Mouse (Mus musculus) lung, embryonic 16.5 days (tissue): ENCODE measurements around the gene Theg. TPM values are rescaled to one million over a fixed set of nuclear protein-coding genes. Genes with fewer than 3 reads are reported as not detected.

Experiments used
- ATAC-seq: fragments of 200-750 bp; cut with Nextera tagmentation; 2 replicates; pipeline ENCODE4 v1.8.0; 2017; ENCODE audit warnings: low read depth, mild to moderate bottlenecking, moderate library complexity
- H3K27ac ChIP-seq: fragments of 300-500 bp; sonication (generic); 2 replicates; pipeline ENCODE4 v1.5.1; 2014; ENCODE audit warnings: mild to moderate bottlenecking, control low read depth, low read length
- H3K27me3 ChIP-seq: fragments of 300-500 bp; sonication (generic); 2 replicates; pipeline ENCODE4 v1.6.1; 2014; ENCODE audit warnings: low read depth, low read length, mixed read lengths; ENCODE audit not compliant: control insufficient read depth, insufficient read depth
- H3K36me3 ChIP-seq: fragments of 300-500 bp; sonication (generic); 2 replicates; pipeline ENCODE4 v1.6.1; 2014; ENCODE audit warnings: low read length; ENCODE audit not compliant: control insufficient read depth, insufficient read depth
- H3K4me1 ChIP-seq: fragments of 300-500 bp; sonication (generic); replicated peaks from 2 replicates; pipeline ENCODE4 v1.6.1; 2014; ENCODE audit warnings: low read length, mixed read lengths; ENCODE audit not compliant: control insufficient read depth, insufficient read depth
- H3K4me2 ChIP-seq: fragments of 300-500 bp; sonication (generic); 2 replicates; pipeline ENCODE4 v1.6.1; 2014; ENCODE audit warnings: low read depth, low read length, control low read depth
- H3K4me3 ChIP-seq: fragments of 300-500 bp; sonication (generic); 2 replicates; pipeline ENCODE4 v1.5.1; 2014; ENCODE audit warnings: mild to moderate bottlenecking, low read length, control low read depth
- H3K9ac ChIP-seq: fragments of 300-500 bp; sonication (generic); 2 replicates; pipeline ENCODE4 v1.6.1; 2014; ENCODE audit warnings: low read length, control low read depth
- H3K9me3 ChIP-seq: fragments of 300-500 bp; sonication (generic); 2 replicates; pipeline ENCODE4 v1.6.1; 2016; ENCODE audit warnings: low read length; ENCODE audit not compliant: control insufficient read depth
- WGBS: fragments of 180-500 bp; shearing (Covaris S2); extraction: QIAGEN DNeasy Blood & Tissue Kit; methylation state at CpG from one replicate; pipeline ENCODE4 v1.1.7; 2014; 5-methylcytosine and 5-hydroxymethylcytosine counted together
- polyA plus RNA-seq: library from polyadenylated mRNA; unstranded; fragments of >200 nt; fragmentation: Nextera tagmentation; extraction: Ambion mirVana; gene quantifications from 2 replicates; pipeline ENCODE4 v1.2.1, GENCODE M21; 2015

Gene Theg
- polyA plus RNA-seq, 1 experiment from 2014 or later: not detected

DNA sequence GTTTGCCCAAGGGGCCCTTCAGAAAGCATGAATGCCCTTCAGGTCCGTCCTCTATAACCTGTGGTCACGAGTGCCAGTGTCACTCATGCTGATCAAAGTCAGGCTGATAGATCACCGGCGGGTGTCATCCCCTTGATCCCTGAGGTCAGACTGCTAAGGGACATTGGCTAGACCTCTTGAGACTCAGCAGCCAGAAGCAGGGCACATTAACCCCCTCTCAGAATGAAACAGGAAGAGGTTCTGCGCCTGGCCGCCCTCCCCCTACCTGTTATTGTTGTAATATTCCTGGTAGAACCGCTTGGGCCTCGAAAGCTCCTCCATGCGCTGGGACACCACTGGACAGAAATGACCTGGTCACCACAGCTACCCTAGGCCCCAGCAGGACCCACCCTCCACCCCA is 2.7 kb downstream of the Theg start:
- Histone ChIP-seq H3K27ac (no peak overlapping the region), H3K27me3 (no peaks in the 10 kb centered on the region), H3K4me2 (no peak overlapping the region), H3K4me1 (no peaks in the 10 kb centered on the region), H3K4me3 (no peak overlapping the region), H3K36me3 (no peaks in the 10 kb centered on the region), H3K9ac (no peak overlapping the region), H3K9me3 (no peaks in the 10 kb centered on the region)
- ATAC-seq: no peak
- 78% methylated on average over 9 of the region's 9 CpGs for WGBS

DNA sequence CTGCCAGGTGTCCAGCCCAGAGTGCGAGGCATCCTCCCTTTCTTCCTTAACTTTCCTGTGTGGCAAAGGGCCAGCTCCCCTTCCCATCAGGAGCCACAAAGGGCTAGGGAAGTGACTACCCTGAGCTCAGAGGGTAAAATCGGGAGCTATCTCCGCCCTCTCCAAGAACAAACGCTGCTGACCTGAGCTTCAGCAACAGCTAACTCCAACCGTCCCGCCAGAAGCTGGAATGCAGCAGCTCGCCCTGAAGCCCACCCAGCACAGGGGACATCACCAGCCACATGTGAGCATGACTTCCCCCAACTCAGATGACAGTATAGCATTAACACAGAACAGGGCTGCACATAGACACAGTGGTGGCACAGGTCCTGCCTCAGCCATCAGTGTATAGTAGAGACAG is 3.1 kb downstream of the Theg start:
- no peak overlapping the region for H3K9ac ChIP-seq
- no peaks in the 10 kb centered on the region for H3K4me1 ChIP-seq
- 42% methylated on average over 7 of the region's 7 CpGs for WGBS
- ATAC-seq: no peak
- H3K4me2 ChIP-seq: no peak overlapping the region
- H3K4me3 ChIP-seq: no peak overlapping the region
- H3K27me3 ChIP-seq: no peaks in the 10 kb centered on the region
- no peaks in the 10 kb centered on the region for H3K36me3 ChIP-seq
- H3K27ac ChIP-seq: no peak overlapping the region
- no peaks in the 10 kb centered on the region for H3K9me3 ChIP-seq

DNA sequence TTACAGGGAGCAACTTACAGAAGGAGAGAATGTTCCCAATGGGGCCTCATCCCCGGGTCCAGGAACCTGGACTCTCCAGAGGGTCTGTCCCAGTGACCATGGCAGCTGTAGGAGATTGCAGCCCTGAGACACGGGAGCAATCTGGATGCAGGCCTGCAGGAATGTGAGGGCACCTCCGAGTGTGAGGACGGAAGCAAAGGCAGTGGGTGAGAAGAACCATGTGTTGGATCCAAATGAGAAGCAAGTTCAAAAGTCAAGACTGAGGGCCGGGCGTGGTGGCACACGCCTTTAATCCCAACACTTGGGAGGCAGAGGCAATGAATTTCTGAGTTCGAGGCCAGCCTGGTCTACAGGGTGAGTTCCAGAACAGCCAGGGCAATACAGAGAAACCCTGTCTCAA is 5.6 kb downstream of the Theg start:
- H3K27me3 ChIP-seq: no peaks in the 10 kb centered on the region
- no peaks in the 10 kb centered on the region for H3K4me1 ChIP-seq
- H3K36me3 ChIP-seq: no peaks in the 10 kb centered on the region
- no peak overlapping the region for H3K4me3 ChIP-seq
- no peak overlapping the region for H3K4me2 ChIP-seq
- WGBS: 81% methylated on average over 8 of the region's 8 CpGs
- no peak overlapping the region for H3K9ac ChIP-seq
- no peaks in the 10 kb centered on the region for H3K9me3 ChIP-seq
- H3K27ac ChIP-seq: no peak overlapping the region
- no peak for ATAC-seq

DNA sequence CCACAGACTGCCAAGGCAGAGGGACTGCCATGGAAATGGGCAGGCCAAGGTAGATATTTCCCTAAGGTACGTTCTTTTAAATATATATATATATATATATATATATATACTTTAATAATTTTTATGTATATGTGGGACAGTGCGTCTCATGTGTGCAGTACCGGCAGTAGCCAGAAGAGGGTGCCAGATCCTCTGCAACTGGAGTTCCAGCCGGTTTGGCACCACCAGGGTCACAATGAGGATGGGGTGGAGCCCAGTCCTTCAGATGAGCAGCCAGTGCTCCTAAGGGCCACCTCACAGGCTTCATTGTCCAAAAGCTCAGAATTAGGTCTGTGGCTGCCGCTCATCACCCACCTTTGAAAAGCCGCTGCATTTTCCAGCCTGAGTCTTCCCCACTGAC is 6.3 kb downstream of the Theg start:
- Histone ChIP-seq H3K9me3 (no peaks in the 10 kb centered on the region), H3K36me3 (no peaks in the 10 kb centered on the region), H3K9ac (no peak overlapping the region), H3K4me1 (no peaks in the 10 kb centered on the region), H3K4me3 (no peak overlapping the region), H3K27me3 (no peaks in the 10 kb centered on the region), H3K4me2 (no peak overlapping the region), H3K27ac (no peak overlapping the region)
- WGBS: 45% methylated on average over 6 of the region's 6 CpGs
- ATAC-seq: no peak

DNA sequence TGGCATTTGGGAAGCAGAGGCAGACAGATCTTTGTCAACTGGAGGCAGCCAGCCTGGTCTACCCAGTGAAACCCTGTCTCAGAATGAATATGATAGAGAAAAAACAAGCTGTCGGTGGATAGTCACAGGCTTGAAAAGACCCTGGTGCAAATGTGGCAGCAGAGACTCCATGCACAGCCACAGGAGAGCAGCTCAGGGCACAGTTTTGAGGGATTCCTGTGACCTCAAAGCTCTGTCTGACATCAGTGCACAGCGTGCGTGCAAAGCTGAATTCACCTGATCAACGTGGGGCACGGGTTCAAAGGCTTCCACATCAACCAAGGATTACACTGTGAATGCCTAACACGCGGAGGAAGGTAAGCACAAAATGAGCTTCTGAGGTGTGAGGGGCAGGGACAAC is 6.8 kb downstream of the Theg start:
- no peaks in the 10 kb centered on the region for H3K36me3 ChIP-seq
- no peak overlapping the region for H3K4me2 ChIP-seq
- H3K4me1 ChIP-seq: no peaks in the 10 kb centered on the region

DNA sequence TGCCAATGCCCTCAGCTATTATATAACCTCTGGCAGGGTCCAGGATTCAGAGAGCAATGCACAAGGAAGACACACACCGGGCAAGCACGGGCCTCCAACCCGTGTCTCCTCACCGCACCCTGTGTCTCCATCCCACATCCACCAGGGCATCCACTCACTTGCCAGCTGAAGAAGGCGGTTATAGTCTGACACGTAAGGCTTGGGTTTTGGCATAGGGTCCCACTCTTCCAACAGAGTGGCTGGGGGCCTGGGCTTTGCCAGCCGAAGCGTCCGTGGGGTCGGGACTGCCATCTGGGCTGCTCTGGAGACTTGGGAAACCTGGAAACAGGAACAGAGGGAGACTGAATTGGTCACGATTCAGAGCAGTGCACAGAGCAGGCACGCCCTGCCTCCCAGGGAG is 7.3 kb downstream of the Theg start:
- H3K4me2 ChIP-seq: no peak overlapping the region
- no peaks in the 10 kb centered on the region for H3K27me3 ChIP-seq
- H3K4me1 ChIP-seq: no peaks in the 10 kb centered on the region
- no peaks in the 10 kb centered on the region for H3K9me3 ChIP-seq
- WGBS: 74% methylated on average over 12 of the region's 12 CpGs
- no peaks in the 10 kb centered on the region for H3K36me3 ChIP-seq
- H3K9ac ChIP-seq: no peak overlapping the region
- H3K27ac ChIP-seq: no peak overlapping the region
- no peak for ATAC-seq
- H3K4me3 ChIP-seq: no peak overlapping the region

More for the DNA sequence above, 6.8 kb downstream of the Theg start:
- Histone ChIP-seq H3K27me3 (no peaks in the 10 kb centered on the region), H3K9ac (no peak overlapping the region), H3K4me3 (no peak overlapping the region), H3K27ac (no peak overlapping the region), H3K9me3 (no peaks in the 10 kb centered on the region)
- 66% methylated on average over 7 of the region's 7 CpGs for WGBS
- ATAC-seq: no peak

DNA sequence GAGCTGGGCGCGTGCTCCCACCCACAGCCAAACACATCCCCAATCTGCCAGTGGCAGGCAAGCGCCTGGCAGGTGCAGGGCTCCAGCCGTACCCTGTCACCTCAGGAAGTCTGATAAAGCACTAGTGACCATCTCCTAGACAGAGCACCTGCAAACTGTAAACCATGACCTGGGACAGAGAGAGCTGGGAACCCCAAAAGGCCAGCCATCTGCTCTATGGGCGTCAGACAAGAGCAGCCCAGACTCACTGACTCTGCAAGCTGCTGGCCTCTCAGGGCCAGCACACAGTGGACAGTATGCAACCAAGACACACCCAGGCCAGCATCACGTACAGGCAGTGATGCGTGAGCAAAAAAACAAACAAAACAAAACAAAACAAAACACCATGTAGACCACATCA is 8.2 kb downstream of the Theg start:
- no peak for ATAC-seq
- Histone ChIP-seq H3K4me1 (no peaks in the 10 kb centered on the region), H3K9ac (no peak overlapping the region), H3K4me2 (no peak overlapping the region), H3K4me3 (no peak overlapping the region), H3K36me3 (no peaks in the 10 kb centered on the region), H3K9me3 (no peaks in the 10 kb centered on the region), H3K27me3 (no peaks in the 10 kb centered on the region), H3K27ac (no peak overlapping the region)
- WGBS: 72% methylated on average over 7 of the region's 7 CpGs

DNA sequence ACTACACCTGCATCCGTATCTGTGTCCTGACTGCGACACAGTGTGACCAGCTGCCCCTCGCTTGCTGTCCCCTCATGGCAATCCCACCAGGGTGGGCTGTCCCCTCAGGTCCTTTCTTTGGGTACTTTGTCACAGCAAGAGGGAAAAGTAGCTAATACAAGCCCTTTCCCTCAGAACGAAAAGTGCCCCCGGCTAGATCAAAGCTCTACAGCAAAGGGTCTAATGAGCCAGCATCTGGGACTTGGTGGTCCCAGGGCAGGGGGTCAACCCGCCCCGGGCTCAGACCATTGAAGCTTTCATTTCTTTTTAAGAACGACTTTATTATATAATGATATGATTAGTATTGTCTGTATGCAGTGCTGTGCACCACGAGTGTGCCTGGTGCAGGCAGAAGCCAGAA is 8.9 kb downstream of the Theg start:
- Histone ChIP-seq H3K27me3 (no peaks in the 10 kb centered on the region), H3K27ac (no peak overlapping the region), H3K9ac (no peak overlapping the region), H3K4me1 (no peaks in the 10 kb centered on the region), H3K36me3 (no peaks in the 10 kb centered on the region), H3K9me3 (no peaks in the 10 kb centered on the region), H3K4me2 (no peak overlapping the region), H3K4me3 (no peak overlapping the region)
- 64% methylated on average over 9 of the region's 9 CpGs for WGBS
- no peak for ATAC-seq

DNA sequence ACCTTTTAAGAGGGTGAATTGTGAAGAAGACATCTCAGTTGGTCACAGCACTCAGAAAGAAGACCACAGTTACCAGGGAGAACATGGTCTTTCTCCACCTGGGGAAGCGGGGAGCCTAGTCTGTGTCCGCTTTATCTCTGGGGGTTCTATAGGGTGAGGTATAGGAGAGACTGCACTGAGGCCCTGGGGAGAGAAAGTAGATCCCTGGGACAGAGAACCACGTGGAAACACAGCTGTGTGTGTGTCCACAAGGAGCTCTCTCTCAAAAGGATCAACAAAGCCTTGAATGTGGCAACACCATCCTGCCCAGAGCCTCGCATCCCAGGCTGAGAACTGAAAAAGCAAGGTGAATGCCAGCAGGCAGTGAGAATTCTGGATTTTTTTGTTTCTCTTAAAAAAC is 9.8 kb downstream of the Theg start:
- whole genome bisulfite sequencing: 75% methylated on average over 4 of the region's 4 CpGs
- no peaks in the 10 kb centered on the region for H3K4me1 ChIP-seq
- no peak overlapping the region for H3K4me3 ChIP-seq
- H3K27me3 ChIP-seq: no peaks in the 10 kb centered on the region
- no peaks in the 10 kb centered on the region for H3K36me3 ChIP-seq
- H3K4me2 ChIP-seq: no peak overlapping the region
- H3K9me3 ChIP-seq: no peaks in the 10 kb centered on the region
- no peak overlapping the region for H3K9ac ChIP-seq
- ATAC-seq: no peak
- H3K27ac ChIP-seq: no peak overlapping the region

DNA sequence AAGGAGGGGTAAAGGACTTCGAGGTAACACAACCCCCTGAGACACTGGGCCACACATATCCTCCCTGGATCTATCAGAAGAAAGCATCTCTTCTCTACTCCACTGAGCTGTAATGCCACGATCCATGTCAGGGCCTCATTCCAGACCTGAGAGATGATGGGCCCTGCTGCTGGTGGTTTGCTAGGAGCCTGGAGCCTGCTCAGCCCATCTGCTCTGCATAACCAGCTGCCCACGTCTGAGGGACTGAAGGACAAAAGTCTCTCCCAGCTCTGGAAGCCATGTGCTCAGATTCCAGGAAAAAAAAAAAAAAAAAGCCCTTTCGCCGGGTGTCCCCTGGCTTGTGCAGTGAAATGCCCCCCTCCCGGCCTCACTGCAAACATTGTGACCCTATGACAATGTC is 11.4 kb downstream of the Theg start:
- ATAC-seq: no peak
- WGBS: 64% methylated on average over 6 of the region's 6 CpGs
- no peak overlapping the region for H3K4me3 ChIP-seq
- H3K9ac ChIP-seq: no peak overlapping the region
- no peak overlapping the region for H3K27ac ChIP-seq
- no peaks in the 10 kb centered on the region for H3K27me3 ChIP-seq
- no peak overlapping the region for H3K4me2 ChIP-seq
- no peaks in the 10 kb centered on the region for H3K4me1 ChIP-seq
- no peaks in the 10 kb centered on the region for H3K9me3 ChIP-seq
- no peaks in the 10 kb centered on the region for H3K36me3 ChIP-seq
